Mouse (Mus musculus) limb, embryonic 15.5 days (tissue): ENCODE results near the gene Ppp1r12a. TPM values are rescaled to one million over a fixed set of nuclear protein-coding genes. Genes with fewer than 3 reads are reported as not detected.
"Not testable (repeated sequence)": the region's sequence is repeated elsewhere in the genome, so short reads cannot be mapped to it uniquely, and the experiment has no call there.

ENCODE experiments used
- ATAC-seq: fragments of 200-750 bp; cut with Nextera tagmentation; 2 replicates; pipeline ENCODE4 v1.8.0; 2017; ENCODE audit warnings: low read depth, moderate TSS enrichment; ENCODE audit not compliant: insufficient number of reproducible peaks, low FRiP score, low TSS enrichment
- H3K27ac ChIP-seq: fragments of 300-500 bp; sonication (generic); 2 replicates; pipeline ENCODE4 v1.5.1; 2015; ENCODE audit warnings: moderate library complexity, mild to moderate bottlenecking, inconsistent platforms
- H3K27me3 ChIP-seq: fragments of 300-500 bp; sonication (generic); 2 replicates; pipeline ENCODE4 v1.6.1; 2015; ENCODE audit warnings: inconsistent platforms
- H3K36me3 ChIP-seq: fragments of 300-500 bp; sonication (generic); 2 replicates; pipeline ENCODE4 v1.6.1; 2015; ENCODE audit warnings: inconsistent platforms
- H3K4me1 ChIP-seq: fragments of 300-500 bp; sonication (generic); 2 replicates; pipeline ENCODE4 v1.6.1; 2015; ENCODE audit warnings: inconsistent platforms
- H3K4me2 ChIP-seq: fragments of 300-500 bp; sonication (generic); 2 replicates; pipeline ENCODE4 v1.6.1; 2015; ENCODE audit warnings: mild to moderate bottlenecking, inconsistent platforms
- H3K4me3 ChIP-seq: fragments of 300-500 bp; sonication (generic); 2 replicates; pipeline ENCODE4 v1.5.1; 2015; ENCODE audit warnings: mild to moderate bottlenecking, inconsistent platforms
- H3K9ac ChIP-seq: fragments of 300-500 bp; sonication (generic); 2 replicates; pipeline ENCODE4 v1.6.1; 2015; ENCODE audit warnings: inconsistent platforms
- H3K9me3 ChIP-seq: fragments of 300-500 bp; sonication (generic); 2 replicates; pipeline ENCODE4 v1.6.1; 2016; ENCODE audit warnings: inconsistent platforms
- WGBS: fragments of 180-500 bp; shearing (Covaris S2); methylation state at CpG from one replicate; pipeline ENCODE4 v1.1.7; 2015; 5-methylcytosine and 5-hydroxymethylcytosine counted together
- polyA plus RNA-seq: library from polyadenylated mRNA; unstranded; fragments of >200 nt; fragmentation: Nextera tagmentation; extraction: Ambion mirVana; gene quantifications from 2 replicates; pipeline ENCODE4 v1.2.1, GENCODE M21; 2015

The Ppp1r12a gene
- polyA plus RNA-seq, 1 experiment from 2014 or later = 72.2 TPM

- Histone ChIP-seq H3K9ac (no peak overlapping the region), H3K36me3 (peaks cover 7% of the 10 kb centered on the region), H3K27ac (no peak overlapping the region), H3K4me3 (no peak overlapping the region), H3K9me3 (no peaks in the 10 kb centered on the region), H3K27me3 (no peaks in the 10 kb centered on the region), H3K4me2 (no peak overlapping the region), H3K4me1 (no peaks in the 10 kb centered on the region)
- no peak for ATAC-seq
- 89% methylated on average over 5 of the region's 5 CpGs for WGBS
These were observed 62.4 kb downstream of the Ppp1r12a start for GRCm38 (mm10) chr10:108224413-108224812.

DNA sequence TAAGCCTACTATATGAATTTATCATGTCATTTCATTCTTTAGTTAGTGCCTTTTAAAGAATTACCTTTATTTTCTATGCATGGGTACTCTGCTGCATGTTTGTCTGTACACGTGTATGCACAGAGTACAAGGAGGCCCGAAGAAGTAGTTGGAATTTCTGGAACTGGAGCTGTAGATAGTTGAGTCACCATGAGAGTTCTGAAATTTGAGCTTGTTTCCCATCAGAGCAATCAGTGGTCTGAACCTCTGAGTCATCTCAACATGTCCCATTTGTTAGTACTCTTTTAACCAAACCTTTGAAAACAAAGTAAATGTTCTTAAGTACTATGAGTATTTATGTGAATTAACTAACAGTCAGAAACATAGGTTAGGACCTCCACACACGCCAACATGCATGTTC lies 75.1 kb downstream of the Ppp1r12a start:
- no peaks in the 10 kb centered on the region for H3K4me1 ChIP-seq
- ATAC-seq = no peak
- H3K36me3 ChIP-seq = peaks cover 21% of the 10 kb centered on the region
- H3K27me3 ChIP-seq = no peaks in the 10 kb centered on the region
- no peak overlapping the region for H3K9ac ChIP-seq
- no peaks in the 10 kb centered on the region for H3K9me3 ChIP-seq
- H3K4me2 ChIP-seq = no peak overlapping the region
- no peak overlapping the region for H3K27ac ChIP-seq
- 90% methylated on average over 3 of the region's 3 CpGs for WGBS
- H3K4me3 ChIP-seq = no peak overlapping the region

GRCm38 (mm10) chr10:108239061-108239460 lies 77.1 kb downstream of the Ppp1r12a start:
- Histone ChIP-seq H3K4me3 (no peak overlapping the region), H3K4me1 (no peaks in the 10 kb centered on the region), H3K9me3 (no peaks in the 10 kb centered on the region), H3K27ac (no peak overlapping the region), H3K36me3 (peaks cover 31% of the 10 kb centered on the region), H3K27me3 (no peaks in the 10 kb centered on the region), H3K9ac (no peak overlapping the region), H3K4me2 (no peak overlapping the region)
- ATAC-seq = no peak
- 71% methylated on average over 10 of the region's 10 CpGs for WGBS

DNA sequence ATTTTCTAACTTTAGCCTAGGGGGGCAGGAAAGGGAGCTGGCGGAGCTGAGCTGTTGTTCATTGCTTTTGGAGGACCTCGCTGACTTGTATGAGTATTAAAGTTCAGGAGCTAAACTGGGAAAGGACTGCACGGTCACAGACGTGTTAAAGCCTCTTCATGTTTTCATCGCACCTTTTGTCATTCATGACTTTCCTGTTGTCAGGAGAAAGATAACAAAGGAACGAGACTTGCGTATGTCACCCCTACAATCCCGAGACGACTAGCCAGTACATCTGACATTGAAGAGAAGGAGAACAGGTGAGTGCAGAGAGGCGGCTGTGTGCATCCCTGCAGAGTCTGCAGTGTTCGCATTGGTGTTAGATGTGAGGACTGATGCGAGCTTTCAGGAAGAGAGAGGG lies 88.7 kb downstream of the Ppp1r12a start:
- 90% methylated on average over 12 of the region's 12 CpGs for WGBS
- H3K27ac ChIP-seq = no peak overlapping the region

GRCm38 (mm10) chr10:108251181-108251580 lies 89.2 kb downstream of the Ppp1r12a start:
- Histone ChIP-seq H3K27ac (no peak overlapping the region), H3K4me3 (no peak overlapping the region), H3K9ac (no peak overlapping the region), H3K4me1 (no peaks in the 10 kb centered on the region), H3K36me3 (peaks cover 39% of the 10 kb centered on the region), H3K9me3 (no peaks in the 10 kb centered on the region), H3K4me2 (no peak overlapping the region), H3K27me3 (no peaks in the 10 kb centered on the region)
- ATAC-seq = no peak
- 57% methylated on average over 2 of the region's 2 CpGs for WGBS

More for the DNA sequence above, 88.7 kb downstream of the Ppp1r12a start:
- no peaks in the 10 kb centered on the region for H3K4me1 ChIP-seq
- H3K27me3 ChIP-seq = no peaks in the 10 kb centered on the region
- H3K9ac ChIP-seq = no peak overlapping the region
- H3K36me3 ChIP-seq = peaks cover 34% of the 10 kb centered on the region
- no peak for ATAC-seq
- no peaks in the 10 kb centered on the region for H3K9me3 ChIP-seq
- no peak overlapping the region for H3K4me2 ChIP-seq
- H3K4me3 ChIP-seq = no peak overlapping the region

DNA sequence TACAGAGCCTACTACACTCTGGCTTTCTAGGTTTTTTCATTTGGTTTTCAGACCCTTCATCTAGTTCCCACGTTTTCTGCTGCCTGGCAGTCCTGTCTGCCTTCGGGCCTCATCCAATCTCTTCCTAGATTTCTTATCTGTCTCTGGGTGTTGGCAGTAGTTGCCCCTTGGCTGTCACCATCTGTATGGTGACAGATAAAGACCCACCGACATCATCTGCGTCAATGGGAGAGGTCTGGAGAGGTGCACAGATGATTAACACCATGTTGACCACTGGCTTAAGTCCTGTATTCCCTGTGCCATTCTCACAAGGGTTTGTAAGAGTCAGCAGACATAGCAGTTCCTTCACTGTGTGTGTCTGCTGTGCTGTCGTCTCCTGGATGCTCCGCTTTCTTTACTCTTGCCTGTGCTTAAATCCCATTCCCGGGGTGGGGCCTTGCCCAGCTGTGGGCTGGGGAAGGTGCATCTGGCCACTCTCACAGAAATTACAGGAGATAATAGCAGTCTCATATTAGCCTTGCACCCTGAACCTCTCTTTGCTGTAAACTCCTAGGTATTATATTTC lies 93.9 kb downstream of the Ppp1r12a start:
- Histone ChIP-seq H3K9ac (no peak overlapping the region), H3K4me1 (no peaks in the 10 kb centered on the region), H3K4me2 (no peak overlapping the region), H3K9me3 (no peaks in the 10 kb centered on the region), H3K36me3 (peaks cover 31% of the 10 kb centered on the region), H3K27ac (no peak overlapping the region), H3K27me3 (no peaks in the 10 kb centered on the region), H3K4me3 (no peak overlapping the region)
- 84% methylated on average over 7 of the region's 7 CpGs for WGBS
- no peak for ATAC-seq

GRCm38 (mm10) chr10:108260931-108261330 lies 98.9 kb downstream of the Ppp1r12a start:
- Histone ChIP-seq H3K4me2 (no peak overlapping the region), H3K4me3 (no peak overlapping the region), H3K36me3 (peaks cover 34% of the 10 kb centered on the region), H3K9ac (no peak overlapping the region), H3K27ac (no peak overlapping the region), H3K4me1 (no peaks in the 10 kb centered on the region), H3K27me3 (no peaks in the 10 kb centered on the region), H3K9me3 (no peaks in the 10 kb centered on the region)
- 85% methylated on average over 10 of the region's 10 CpGs for WGBS
- ATAC-seq = no peak

GRCm38 (mm10) chr10:108264641-108265040 lies 102.6 kb downstream of the Ppp1r12a start:
- Histone ChIP-seq H3K27ac (no peak overlapping the region), H3K9ac (no peak overlapping the region), H3K4me3 (no peak overlapping the region), H3K36me3 (peaks cover 33% of the 10 kb centered on the region), H3K4me1 (no peaks in the 10 kb centered on the region), H3K4me2 (no peak overlapping the region), H3K27me3 (no peaks in the 10 kb centered on the region), H3K9me3 (no peaks in the 10 kb centered on the region)
- WGBS = 94% methylated on average over 27 of the region's 27 CpGs
- no peak for ATAC-seq

- no peak for ATAC-seq
- H3K36me3 ChIP-seq = peaks cover 40% of the 10 kb centered on the region
These were observed 109.2 kb downstream of the Ppp1r12a start for GRCm38 (mm10) chr10:108271201-108271600.

DNA sequence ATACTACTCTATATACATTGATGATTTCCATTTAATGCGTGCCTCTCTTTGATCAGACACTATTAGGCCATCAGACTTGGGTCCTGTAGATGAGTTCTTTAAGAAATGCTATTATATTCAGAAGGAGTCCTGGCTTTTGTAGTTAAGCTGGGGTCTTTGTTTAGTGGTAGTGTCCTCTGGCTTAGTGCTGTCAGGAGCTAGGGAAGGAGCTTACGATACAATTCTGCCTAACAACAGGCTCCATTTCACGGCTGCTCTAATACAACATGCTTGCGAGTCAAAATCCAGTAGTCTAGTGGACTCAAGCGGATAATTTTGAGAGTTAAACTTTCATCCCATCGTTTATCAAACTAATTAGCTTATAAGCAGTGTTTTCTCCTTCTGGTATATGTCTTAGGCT lies 114.7 kb downstream of the Ppp1r12a start:
- no peak overlapping the region for H3K4me3 ChIP-seq
- H3K27me3 ChIP-seq = no peaks in the 10 kb centered on the region

More at GRCm38 (mm10) chr10:108271201-108271600, 109.2 kb downstream of the Ppp1r12a start:
- H3K4me3 ChIP-seq = no peak overlapping the region
- H3K27ac ChIP-seq = no peak overlapping the region
- no peaks in the 10 kb centered on the region for H3K9me3 ChIP-seq
- no peaks in the 10 kb centered on the region for H3K27me3 ChIP-seq
- WGBS = 86% methylated on average over 7 of the region's 7 CpGs
- no peak overlapping the region for H3K9ac ChIP-seq
- no peak overlapping the region for H3K4me2 ChIP-seq
- no peaks in the 10 kb centered on the region for H3K4me1 ChIP-seq

DNA sequence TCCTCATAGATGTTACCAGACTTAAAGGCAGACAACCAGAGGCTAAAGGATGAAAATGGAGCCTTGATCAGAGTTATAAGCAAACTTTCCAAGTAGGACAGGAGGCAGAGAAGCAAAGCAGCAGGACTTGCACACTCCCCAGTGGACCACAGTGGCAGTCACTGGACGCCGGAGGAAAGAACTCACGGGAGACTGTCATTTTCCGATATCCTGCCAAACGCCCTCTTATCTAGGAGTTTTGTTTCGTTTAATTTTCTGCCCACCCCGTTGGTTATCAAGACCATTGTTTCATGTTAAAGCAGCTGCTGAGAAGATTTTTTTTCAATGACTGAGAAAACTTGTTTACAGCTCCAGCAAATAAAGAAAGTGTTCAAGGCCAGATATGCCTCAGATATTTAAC lies 115.2 kb downstream of the Ppp1r12a start:
- Histone ChIP-seq H3K9ac (no peak overlapping the region), H3K27ac (no peak overlapping the region), H3K9me3 (no peaks in the 10 kb centered on the region), H3K4me3 (no peak overlapping the region), H3K36me3 (peaks cover 40% of the 10 kb centered on the region), H3K4me2 (no peak overlapping the region), H3K27me3 (no peaks in the 10 kb centered on the region), H3K4me1 (no peaks in the 10 kb centered on the region)
- ATAC-seq = no peak
- WGBS = 87% methylated on average over 7 of the region's 7 CpGs

More for the DNA sequence above, 114.7 kb downstream of the Ppp1r12a start:
- Histone ChIP-seq H3K4me2 (no peak overlapping the region), H3K36me3 (peaks cover 42% of the 10 kb centered on the region), H3K9ac (no peak overlapping the region), H3K27ac (no peak overlapping the region), H3K4me1 (no peaks in the 10 kb centered on the region), H3K9me3 (no peaks in the 10 kb centered on the region)
- WGBS = 95% methylated on average over 6 of the region's 6 CpGs
- no peak for ATAC-seq

GRCm38 (mm10) chr10:108281099-108281498 lies 119.1 kb downstream of the Ppp1r12a start:
- WGBS = 93% methylated on average over 4 of the region's 5 CpGs
- not testable (repeated sequence) for H3K27me3 ChIP-seq, H3K9ac ChIP-seq, H3K27ac ChIP-seq, H3K4me2 ChIP-seq, H3K9me3 ChIP-seq, H3K4me1 ChIP-seq, ATAC-seq, H3K4me3 ChIP-seq
- peaks cover 23% of the 10 kb centered on the region for H3K36me3 ChIP-seq

DNA sequence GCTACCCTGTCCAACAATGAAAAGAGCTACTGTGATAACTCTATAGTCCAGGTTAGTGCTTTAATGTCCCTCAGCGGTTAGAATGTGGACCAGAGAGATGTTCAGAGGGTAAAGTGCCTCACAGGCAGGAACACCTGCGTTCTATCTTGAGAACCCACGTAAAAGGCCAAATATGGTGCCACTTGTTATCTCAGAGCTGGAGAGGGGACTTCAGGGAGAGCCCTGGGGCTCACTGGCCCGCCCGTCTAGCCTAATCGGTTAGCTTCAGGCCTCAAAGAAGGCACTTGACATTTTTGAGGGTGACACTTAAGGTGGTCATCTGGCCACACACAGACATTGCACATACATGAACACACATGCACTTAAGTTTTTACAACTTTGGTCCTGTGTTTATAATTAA lies 120.4 kb downstream of the Ppp1r12a start:
- 85% methylated on average over 6 of the region's 6 CpGs for WGBS

More for the DNA sequence above, 120.4 kb downstream of the Ppp1r12a start:
- Histone ChIP-seq H3K9me3 (no peaks in the 10 kb centered on the region), H3K36me3 (peaks cover 17% of the 10 kb centered on the region), H3K4me3 (no peak overlapping the region), H3K4me1 (no peaks in the 10 kb centered on the region), H3K9ac (no peak overlapping the region), H3K27ac (no peak overlapping the region), H3K27me3 (no peaks in the 10 kb centered on the region), H3K4me2 (no peak overlapping the region)
- ATAC-seq = no peak
